Mouse (Mus musculus) kidney, adult 9 months (tissue): ENCODE results near the gene Ppm1e.

Experiments used
- DNase-seq: peaks from one replicate; pipeline ENCODE4 v3.0.0; 2022

The Ppm1e gene

GRCm38 (mm10) chr11:87358331-87359261, at the start of gene Ppm1e:
Gene Ppm1e (minus strand): TSS chr11:87359023.
- peak; percentile 55 for DNase-seq

GRCm38 (mm10) chr11:87404876-87405275, 46.1 kb upstream of the Ppm1e start, which contains the start of the genes Rad51c and Tex14:
Gene Rad51c (minus strand): TSS chr11:87404954.
Gene Tex14 (plus strand): TSS chr11:87405065.
- no peak for DNase-seq

GRCm38 (mm10) chr11:87404111-87404853, 45.5 kb upstream of the Ppm1e start:
- peak; percentile 97 for DNase-seq

- no peak for DNase-seq
These were observed 39.6 kb upstream of the Ppm1e start for GRCm38 (mm10) chr11:87398402-87398801.

- peak; percentile 46 for DNase-seq
These were observed 35.0 kb upstream of the Ppm1e start for GRCm38 (mm10) chr11:87393855-87394254.

- DNase-seq: no peak
These were observed 26.9 kb upstream of the Ppm1e start for GRCm38 (mm10) chr11:87385676-87386075.

- DNase-seq: no peak
These were observed 25.7 kb upstream of the Ppm1e start for GRCm38 (mm10) chr11:87384551-87384950.

GRCm38 (mm10) chr11:87367865-87368580, 9.2 kb upstream of the Ppm1e start:
- DNase-seq: no peak

GRCm38 (mm10) chr11:87367061-87367460, 8.2 kb upstream of the Ppm1e start:
- no peak for DNase-seq

GRCm38 (mm10) chr11:87365120-87365519, 6.3 kb upstream of the Ppm1e start:
- DNase-seq: no peak

- no peak for DNase-seq
These were observed 414 bp upstream of the Ppm1e start for GRCm38 (mm10) chr11:87359262-87359612.

GRCm38 (mm10) chr11:87357317-87358300, 1.2 kb downstream of the Ppm1e start:
- no peak for DNase-seq

- DNase-seq: no peak
These were observed 4.0 kb downstream of the Ppm1e start for GRCm38 (mm10) chr11:87354861-87355260.

- DNase-seq: no peak
These were observed 5.1 kb downstream of the Ppm1e start for GRCm38 (mm10) chr11:87353646-87354170.

- no peak for DNase-seq
These were observed 32.4 kb downstream of the Ppm1e start for GRCm38 (mm10) chr11:87326381-87326780.

- no peak for DNase-seq
These were observed 36.3 kb downstream of the Ppm1e start for GRCm38 (mm10) chr11:87322558-87322957.

- no peak for DNase-seq
These were observed 38.8 kb downstream of the Ppm1e start for GRCm38 (mm10) chr11:87320007-87320406.

GRCm38 (mm10) chr11:87318956-87319708, 39.7 kb downstream of the Ppm1e start:
- DNase-seq: no peak

GRCm38 (mm10) chr11:87313533-87313932, 45.3 kb downstream of the Ppm1e start:
- DNase-seq: no peak

- no peak for DNase-seq
These were observed 48.5 kb downstream of the Ppm1e start for GRCm38 (mm10) chr11:87310309-87310708.
